Mouse (Mus musculus) duodenum, adult 2 months (tissue): ENCODE data around the gene Cdk11b. TPM values are rescaled to one million over a fixed set of nuclear protein-coding genes. Genes with fewer than 3 reads are reported as not detected.

Experiments used
- polyA plus RNA-seq: library from polyadenylated mRNA; depleted of rRNA; stranded (reverse); fragments of >200 nt; gene quantifications from 2 replicates; pipeline ENCODE4 v1.2.3, GENCODE M21; 2012; ENCODE audit warnings: low replicate concordance; rRNA removed

The Cdk11b gene
- 28.5 and 44.9 TPM in 2 replicates for polyA plus RNA-seq

GRCm38 (mm10) chr4:155624338-155625291 lies at the start of gene Cdk11b:
Cdk11b (plus strand) TSS chr4:155624854.

GRCm38 (mm10) chr4:155601091-155601996 lies 23.3 kb upstream of the Cdk11b start, which contains the start of gene Slc35e2:
Slc35e2 (plus strand) TSS chr4:155601416.

GRCm38 (mm10) chr4:155645308-155645707 lies 20.7 kb downstream of the Cdk11b start, which contains the start of gene Gm10563:
Gm10563 (minus strand) TSS chr4:155645408.

GRCm38 (mm10) chr4:155653086-155653450 lies 28.4 kb downstream of the Cdk11b start, which contains the start of gene Mmp23:
Mmp23 (minus strand) TSS chr4:155653384.

GRCm38 (mm10) chr4:155668689-155669597 lies 44.3 kb downstream of the Cdk11b start, which contains the start of gene Mib2:
Mib2 (minus strand) TSS chr4:155669198.

GRCm38 (mm10) chr4:155694111-155694481 lies 69.4 kb downstream of the Cdk11b start, which contains the start of gene Fndc10:
Fndc10 (plus strand) TSS chr4:155694342.

Other genes starting within 250 kb of the Cdk11b start
- gene Gabrd, start 226.7 kb upstream of the Cdk11b start, polyA plus RNA-seq, result 0.34 and 1.2 TPM in 2 replicates
- 0.82 and 0.87 TPM in 2 replicates for gene Cfap74, start 215.7 kb upstream of the Cdk11b start, polyA plus RNA-seq
- 1.1 and 2.4 TPM in 2 replicates for gene Tmem52, start 155.7 kb upstream of the Cdk11b start, polyA plus RNA-seq
- gene Gnb1, start 133.5 kb upstream of the Cdk11b start, polyA plus RNA-seq, result 463 and 1,045 TPM in 2 replicates
- gene Nadk, start 62.5 kb upstream of the Cdk11b start, polyA plus RNA-seq, result 106 and 132 TPM in 2 replicates
- gene Slc35e2, start 23.4 kb upstream of the Cdk11b start, polyA plus RNA-seq, result 16.8 and 17.8 TPM in 2 replicates
- gene Gm10563, start 20.6 kb downstream of the Cdk11b start, polyA plus RNA-seq, result not detected in 2 replicates
- gene Mmp23, start 28.5 kb downstream of the Cdk11b start, polyA plus RNA-seq, result 23.1 and 28.4 TPM in 2 replicates
- gene Mib2, start 44.3 kb downstream of the Cdk11b start, polyA plus RNA-seq, result 63.6 and 88.9 TPM in 2 replicates
- 28.5 and 30.2 TPM in 2 replicates for gene Fndc10, start 69.5 kb downstream of the Cdk11b start, polyA plus RNA-seq
- gene Ssu72, start 79.9 kb downstream of the Cdk11b start, polyA plus RNA-seq, result 124 and 138 TPM in 2 replicates
- 0.58 and 0.78 TPM in 2 replicates for gene Tmem240, start 109.9 kb downstream of the Cdk11b start, polyA plus RNA-seq
- 102 and 109 TPM in 2 replicates for gene Atad3a, start 136.2 kb downstream of the Cdk11b start, polyA plus RNA-seq
- gene Vwa1, start 149.8 kb downstream of the Cdk11b start, polyA plus RNA-seq, result 19.1 and 135 TPM in 2 replicates
- gene Tmem88b, start 161.0 kb downstream of the Cdk11b start, polyA plus RNA-seq, result 3.1 and 6.1 TPM in 2 replicates
- not detected in 2 replicates for gene Ankrd65, start 165.6 kb downstream of the Cdk11b start, polyA plus RNA-seq
- gene Mrpl20, start 178.0 kb downstream of the Cdk11b start, polyA plus RNA-seq, result 32.6 and 49.9 TPM in 2 replicates
- 23.8 and 25.3 TPM in 2 replicates for gene Ccnl2, start 187.6 kb downstream of the Cdk11b start, polyA plus RNA-seq
- 159 and 208 TPM in 2 replicates for gene Aurkaip1, start 206.4 kb downstream of the Cdk11b start, polyA plus RNA-seq
- gene Mxra8, start 214.8 kb downstream of the Cdk11b start, polyA plus RNA-seq, result 69.2 and 97.5 TPM in 2 replicates
- gene Dvl1, start 222.5 kb downstream of the Cdk11b start, polyA plus RNA-seq, result 142 and 173 TPM in 2 replicates
- gene Tas1r3, start 238.5 kb downstream of the Cdk11b start, polyA plus RNA-seq, result 1.1 and 1.2 TPM in 2 replicates
- 56.0 and 86.9 TPM in 2 replicates for gene Cptp, start 244.6 kb downstream of the Cdk11b start, polyA plus RNA-seq
- 14.6 and 19.2 TPM in 2 replicates for gene Ints11, start 244.7 kb downstream of the Cdk11b start, polyA plus RNA-seq